Mouse (Mus musculus) mouse embryonic stem cell (cell line): ENCODE results near the gene Irx5.

Experiments
- in situ Hi-C, 2 experiments: fragments of 300-500 bp; cut with MboI; formaldehyde crosslinking; loops; 1 replicate in 1 of 2; 3 replicates in 1 of 2; pipeline ENCODE4 v1.14.3; 2019 to 2020; ENCODE audit warnings: low sequenced_read_pairs in 2 of 2, low pct_unique_long_range_greater_than_20kb in 1 of 2, mixed read lengths in 1 of 2; ENCODE audit not compliant: unreplicated experiment in 1 of 2

The Irx5 gene

DNA sequence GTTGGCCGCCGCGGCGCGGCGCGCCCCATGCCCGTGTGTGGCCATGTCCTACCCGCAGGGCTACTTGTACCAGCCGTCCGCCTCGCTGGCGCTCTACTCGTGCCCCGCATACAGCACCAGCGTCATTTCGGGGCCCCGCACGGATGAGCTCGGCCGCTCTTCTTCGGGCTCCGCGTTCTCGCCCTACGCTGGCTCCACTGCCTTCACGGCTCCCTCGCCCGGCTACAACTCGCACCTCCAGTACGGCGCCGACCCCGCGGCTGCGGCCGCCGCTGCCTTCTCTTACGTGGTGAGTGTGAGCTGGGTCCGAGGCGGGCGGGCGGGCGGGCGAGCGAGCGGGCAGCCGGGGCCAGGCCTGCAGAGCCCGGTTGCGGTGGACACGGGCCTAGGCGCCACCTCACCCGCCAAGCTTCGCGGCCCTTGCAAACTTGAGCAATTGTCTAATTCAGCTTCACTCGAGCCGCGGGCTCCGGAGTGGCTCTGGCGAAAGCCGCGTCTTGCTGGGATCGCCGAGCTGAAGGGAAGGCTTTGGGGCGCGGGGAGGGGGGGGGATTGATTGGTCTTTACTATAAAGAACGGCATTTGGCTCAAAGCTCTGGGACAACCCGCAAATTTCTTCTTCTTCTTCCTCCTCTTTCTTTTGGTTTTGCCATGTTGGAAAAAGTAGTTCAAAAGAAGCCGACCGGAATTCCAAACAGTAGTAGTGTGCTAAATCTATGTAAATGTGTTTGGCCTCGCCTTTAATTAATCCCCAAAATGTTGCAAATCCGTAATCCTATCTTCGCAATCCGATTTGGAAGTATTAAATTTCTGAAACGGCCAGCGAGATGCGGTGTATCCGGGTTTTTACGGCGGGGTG is 945 bp downstream of the Irx5 start:
- in situ Hi-C loops: loop anchor here (5.0 to 25.0 kb wide), 2 partner anchors 556 to 571 kb away; partner anchors contain the start of gene Irx3 (in 1 of the 2)

DNA sequence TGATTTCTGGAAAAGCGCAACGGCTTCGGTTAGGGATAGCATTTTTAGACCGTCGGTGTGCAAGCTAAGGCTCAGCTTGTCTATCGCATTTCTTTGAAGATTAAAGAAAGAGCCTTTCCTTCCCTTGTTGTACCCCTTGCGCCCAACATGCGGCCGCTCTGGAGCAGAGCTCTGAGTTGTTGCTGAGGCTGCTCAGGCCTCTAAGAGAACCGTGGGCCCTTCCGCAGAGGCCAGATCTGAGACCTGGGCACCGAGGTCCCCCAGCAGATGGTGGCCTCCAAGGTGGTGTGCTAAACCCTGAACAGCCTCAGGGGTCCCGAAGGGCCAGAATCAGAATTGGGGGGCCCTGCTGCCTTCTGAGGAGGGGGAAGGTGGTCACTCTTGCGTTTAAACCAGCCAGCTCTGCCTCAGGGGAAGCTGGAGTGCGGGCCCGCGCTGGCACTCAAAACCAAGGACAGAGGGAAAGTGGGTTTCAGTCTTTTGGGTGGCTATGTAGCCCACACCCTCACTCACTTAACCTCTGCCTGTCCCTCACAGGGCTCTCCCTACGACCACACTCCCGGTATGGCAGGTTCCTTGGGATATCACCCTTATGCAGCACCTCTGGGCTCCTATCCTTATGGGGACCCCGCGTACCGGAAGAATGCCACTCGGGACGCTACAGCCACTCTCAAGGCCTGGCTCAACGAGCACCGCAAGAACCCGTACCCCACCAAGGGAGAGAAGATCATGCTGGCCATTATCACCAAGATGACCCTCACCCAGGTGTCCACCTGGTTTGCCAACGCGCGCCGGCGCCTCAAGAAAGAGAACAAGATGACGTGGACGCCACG is 1.8 kb downstream of the Irx5 start:
- in situ Hi-C loops: loop anchor here (5.0 to 25.0 kb wide), 2 partner anchors 557 to 572 kb away; partner anchors contain the start of gene Irx3 (in 1 of the 2)

DNA sequence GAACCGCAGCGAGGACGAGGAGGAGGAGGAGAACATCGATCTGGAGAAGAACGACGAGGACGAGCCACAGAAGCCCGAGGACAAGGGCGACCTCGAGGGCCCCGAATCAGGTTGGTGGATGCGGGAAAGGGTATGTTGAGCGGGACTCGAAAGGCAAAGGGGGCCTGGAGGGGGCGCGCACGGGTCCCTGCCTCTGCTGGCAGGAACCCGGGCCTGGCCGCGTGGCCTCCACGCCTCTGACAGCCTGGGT is 2.3 kb downstream of the Irx5 start:
- in situ Hi-C loops: loop anchor here (5.0 to 25.0 kb wide), 2 partner anchors 557 to 572 kb away; partner anchors contain the start of gene Irx3 (in 1 of the 2)

- in situ Hi-C loops: loop anchor here in 1 of 2 experiments (25.0 kb wide), 1 partner anchor 573 kb away; no protein-coding TSS in a partner anchor
Measured at GRCm38 (mm10) chr8:92360083-92360861, 2.8 kb downstream of the Irx5 start.

- in situ Hi-C loops: loop anchor here in 1 of 2 experiments (25.0 kb wide), 1 partner anchor 574 kb away; no protein-coding TSS in a partner anchor
Measured at GRCm38 (mm10) chr8:92361546-92362351, 4.3 kb downstream of the Irx5 start.

DNA sequence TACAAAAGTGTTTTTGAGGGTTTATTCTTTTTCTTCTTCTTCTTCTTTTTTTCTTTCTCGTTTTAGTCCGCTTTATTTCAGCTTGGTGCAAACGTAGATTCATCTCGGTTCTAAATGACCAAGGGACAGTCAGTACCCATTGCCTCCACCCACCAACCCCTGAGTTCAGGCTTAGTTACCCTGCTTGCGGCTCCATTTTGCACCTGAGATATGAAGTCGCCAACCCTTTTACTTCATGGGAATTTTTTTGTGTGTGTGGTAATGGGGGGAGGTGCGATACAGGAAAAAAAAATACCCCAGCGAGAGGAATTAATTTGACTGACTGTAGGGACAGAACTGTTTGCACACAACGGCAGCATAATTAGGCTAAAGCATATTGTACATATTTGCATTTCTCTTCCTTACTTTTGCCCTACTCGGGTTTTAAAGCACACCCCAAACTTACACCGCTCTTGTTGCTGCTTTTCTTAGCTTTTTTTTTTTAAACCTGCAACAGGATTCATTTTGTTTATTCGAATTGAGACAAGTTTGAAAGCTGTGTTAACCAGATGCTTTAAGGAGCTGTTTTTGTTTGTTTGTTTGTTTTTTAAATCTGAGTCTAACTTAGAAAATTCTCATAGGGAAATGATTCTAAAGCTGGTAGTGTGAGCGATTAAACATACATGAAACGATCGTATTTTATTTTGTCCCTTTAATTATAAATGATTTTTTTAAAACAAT is 5.1 kb downstream of the Irx5 start:
- in situ Hi-C loops: loop anchor here in 1 of 2 experiments (25.0 kb wide), 1 partner anchor 575 kb away; no protein-coding TSS in a partner anchor

GRCm38 (mm10) chr8:92363217-92364147 is 6.1 kb downstream of the Irx5 start:
- in situ Hi-C loops: loop anchor here in 1 of 2 experiments (25.0 kb wide), 1 partner anchor 576 kb away; no protein-coding TSS in a partner anchor

DNA sequence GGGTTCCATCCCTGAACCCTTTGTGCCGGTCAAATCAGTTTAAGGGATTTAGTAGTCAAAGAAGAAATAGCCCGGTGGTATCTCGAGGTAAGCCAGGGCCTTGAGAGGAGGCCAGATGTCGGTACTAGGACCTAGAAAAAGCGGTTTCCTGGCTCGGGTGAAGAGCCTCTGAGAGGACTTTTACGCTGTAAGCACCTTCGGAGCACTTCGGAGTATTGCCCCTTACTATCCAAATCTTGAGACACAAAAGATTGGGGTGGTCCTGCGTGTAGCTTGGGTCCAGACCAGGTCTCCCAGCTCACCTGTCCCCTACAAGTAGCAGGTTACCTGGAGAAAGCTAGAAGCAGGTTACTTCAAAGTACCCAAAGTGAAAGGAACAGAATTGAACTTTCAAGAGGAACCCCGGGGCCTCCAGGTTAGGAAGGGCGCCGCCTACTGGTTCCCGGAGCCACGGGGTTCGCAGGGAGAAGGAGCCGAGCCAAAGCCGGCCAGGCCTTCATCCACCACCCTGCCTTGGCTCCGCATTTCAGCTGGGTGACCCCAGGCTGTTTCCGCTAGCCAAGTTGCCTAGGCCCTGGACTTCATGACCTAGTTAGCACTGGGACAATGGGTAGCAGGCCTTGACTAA is 6.8 kb downstream of the Irx5 start:
- in situ Hi-C loops: loop anchor here in 1 of 2 experiments (25.0 kb wide), 1 partner anchor 577 kb away; no protein-coding TSS in a partner anchor

DNA sequence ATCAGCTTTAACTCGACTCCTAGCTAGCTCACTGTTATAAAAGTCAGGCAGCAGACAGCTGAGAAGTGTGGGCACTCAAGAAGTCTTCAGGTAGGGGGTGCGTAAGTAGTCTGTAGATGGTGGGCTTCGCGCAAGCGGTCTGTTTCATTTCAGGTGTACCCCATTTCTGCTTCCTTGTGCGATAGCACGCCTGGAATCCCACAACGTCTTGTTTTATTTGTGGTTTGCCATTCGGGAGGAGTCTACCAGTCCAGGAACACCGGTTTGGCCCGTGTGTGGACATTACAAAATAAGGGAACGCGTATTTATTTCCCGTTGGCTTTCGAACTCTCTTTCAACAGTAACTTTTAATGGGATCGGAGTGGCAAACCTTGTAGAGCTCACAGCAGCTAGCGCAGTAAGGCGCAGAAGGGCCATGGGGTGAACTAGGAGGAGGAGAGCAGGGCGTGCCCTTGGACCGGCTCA is 7.4 kb downstream of the Irx5 start:
- in situ Hi-C loops: loop anchor here in 1 of 2 experiments (25.0 kb wide), 1 partner anchor 578 kb away; no protein-coding TSS in a partner anchor

- in situ Hi-C loops: loop anchor here in 1 of 2 experiments (25.0 kb wide), 1 partner anchor 578 kb away; no protein-coding TSS in a partner anchor
Measured at GRCm38 (mm10) chr8:92365241-92365943, 8.0 kb downstream of the Irx5 start.

DNA sequence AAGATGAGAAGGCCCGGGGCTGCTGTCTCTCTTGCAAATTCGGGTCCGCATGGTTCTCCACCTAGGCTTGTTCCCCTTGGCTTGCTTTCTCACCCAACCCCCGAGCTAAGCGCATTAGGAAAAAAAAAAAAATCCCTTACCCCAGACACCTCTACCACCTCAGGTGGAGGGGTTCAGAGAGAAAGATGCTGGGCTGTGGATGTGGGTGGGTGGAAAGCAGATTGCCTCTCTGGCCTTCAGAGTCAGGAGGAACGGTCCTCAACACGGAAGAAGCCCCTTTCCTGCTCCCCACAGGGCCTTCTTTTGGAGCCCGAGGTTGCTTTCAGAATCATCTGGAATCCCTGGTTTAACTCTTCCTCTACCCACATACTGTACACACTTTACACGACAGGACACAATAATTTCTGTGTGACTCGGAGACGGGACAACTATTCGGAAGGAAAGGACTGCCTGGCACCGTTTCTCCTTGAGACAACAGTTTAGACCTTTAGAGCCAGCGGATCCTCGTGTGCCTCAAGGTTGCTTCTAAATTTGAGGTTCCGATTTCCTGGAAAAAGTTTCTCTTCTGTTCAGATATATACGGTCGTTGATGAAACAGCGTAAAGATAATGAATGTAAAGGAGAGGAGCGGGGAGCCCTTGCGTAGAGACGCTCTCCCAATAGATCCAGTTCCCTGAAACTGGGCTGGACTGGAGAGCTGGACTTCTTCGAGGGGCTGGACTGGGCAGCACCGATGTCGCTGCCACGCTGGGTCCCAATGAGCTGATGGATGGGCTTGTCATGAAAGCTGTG is 8.7 kb downstream of the Irx5 start:
- in situ Hi-C loops: loop anchor here in 1 of 2 experiments (25.0 kb wide), 1 partner anchor 579 kb away; no protein-coding TSS in a partner anchor

DNA sequence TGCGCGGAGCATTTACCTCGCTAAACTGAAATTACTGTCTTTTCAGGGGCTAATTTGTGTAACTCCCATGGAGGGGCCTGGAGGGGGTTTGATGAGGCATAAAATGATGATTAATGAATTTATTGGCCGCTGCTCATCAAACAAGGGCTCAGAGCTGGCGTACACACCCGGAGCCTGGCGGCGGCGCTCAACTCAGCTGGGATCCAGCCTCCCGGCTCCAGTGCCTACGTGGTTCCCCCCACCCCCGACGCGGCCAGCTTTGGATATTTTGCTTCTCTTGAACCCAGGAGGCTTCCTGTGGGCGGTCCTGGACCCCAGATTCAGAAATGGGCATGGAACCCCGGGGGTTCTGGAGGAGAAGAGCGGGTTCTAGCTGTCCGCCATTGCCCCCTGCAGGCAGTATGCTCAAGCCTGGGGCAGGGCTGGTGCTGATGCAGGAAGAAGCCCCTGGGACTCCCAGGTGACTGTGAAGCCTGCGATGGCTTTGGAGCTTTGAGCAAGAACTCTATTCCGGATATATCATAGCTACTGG is 9.4 kb downstream of the Irx5 start:
- in situ Hi-C loops: loop anchor here in 1 of 2 experiments (25.0 kb wide), 1 partner anchor 580 kb away; no protein-coding TSS in a partner anchor

DNA sequence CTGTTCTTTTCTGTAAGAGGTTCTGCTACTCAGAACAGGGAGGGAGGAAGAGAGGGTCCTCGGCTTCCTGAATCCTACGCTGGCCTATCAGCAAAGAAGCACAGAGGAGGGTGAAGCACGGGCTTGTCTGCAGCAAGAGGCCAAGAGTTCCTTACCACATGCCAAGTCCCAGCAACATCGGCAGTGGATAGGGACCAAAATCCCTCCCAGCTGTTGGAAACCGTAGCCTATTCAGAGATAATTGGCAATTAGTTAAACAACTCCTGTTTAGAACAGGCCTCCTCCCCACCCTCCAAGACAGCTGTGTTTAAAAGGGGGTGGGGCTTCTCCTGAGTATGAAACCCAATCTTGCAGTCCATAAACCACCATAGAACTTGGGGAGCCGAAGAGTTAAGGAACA is 22.1 kb downstream of the Irx5 start:
- in situ Hi-C loops: no loop called here

GRCm38 (mm10) chr8:92380571-92380970 is 23.1 kb downstream of the Irx5 start:
- in situ Hi-C loops: no loop called here
